Mouse (Mus musculus): ENCODE results near the gene Ppp1r16b.

- no peak for TF ChIP-seq CTCF (IDR thresholded peaks at IDR 0.05; ENCODE audit: borderline replicate concordance, extremely low read depth, insufficient read depth, insufficient read length)
- TF ChIP-seq POLR2A (IDR thresholded peaks at IDR 0.05; ENCODE audit: borderline replicate concordance, extremely low read depth, insufficient read depth, insufficient read length, poor library complexity, severe bottlenecking), result no peak
These were observed 5.9 kb upstream of the Ppp1r16b start for GRCm38 (mm10) chr2:158659346-158659745.

Measured in brain, embryonic 14.5 days (tissue).